Mouse (Mus musculus): ENCODE data around the gene Haus5.

Haus5 gene

GRCm38 (mm10) chr7:30664529-30665200 is at the start of gene Haus5:
TSS of gene Haus5 (minus strand) at chr7:30664994.
- DNase-seq (ENCODE audit: extremely low read depth, low read depth, low spot score) = no peak

DNA sequence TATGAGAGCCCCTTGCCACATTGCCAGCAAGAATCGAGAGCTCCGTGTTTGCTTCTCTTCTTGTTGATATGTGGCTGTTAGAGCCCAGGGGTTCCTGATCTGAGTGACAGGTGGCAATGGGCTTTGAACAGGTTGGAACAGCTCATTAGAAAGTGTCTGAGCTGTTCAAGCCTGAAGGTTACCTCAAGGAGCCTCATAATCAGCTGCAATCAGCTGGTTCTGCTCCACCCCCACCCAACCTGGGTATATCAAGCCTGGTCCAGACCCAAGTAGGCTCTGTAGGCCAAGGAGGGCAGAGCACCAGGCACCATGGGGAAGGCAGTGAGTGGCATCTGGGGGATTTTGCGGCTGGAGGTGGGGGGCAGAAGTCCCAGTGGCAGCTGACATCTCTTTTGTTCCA is 47.1 kb upstream of the Haus5 start, which contains the start of gene Atp4a:
TSS of gene Atp4a (plus strand) at position 268 of the 400 bp plus-strand sequence.
- DNase-seq (ENCODE audit: extremely low read depth, low read depth, low spot score) = no peak

GRCm38 (mm10) chr7:30707441-30707840 is 42.6 kb upstream of the Haus5 start:
- DNase-seq (ENCODE audit: extremely low read depth, low read depth, low spot score) = no peak

GRCm38 (mm10) chr7:30706214-30706882 is 41.6 kb upstream of the Haus5 start:
- DNase-seq (ENCODE audit: extremely low read depth, low read depth, low spot score) = no peak

GRCm38 (mm10) chr7:30698589-30698988 is 33.8 kb upstream of the Haus5 start, which contains the start of gene 2200002J24Rik:
TSS of gene 2200002J24Rik (plus strand) at chr7:30698926.
- DNase-seq (ENCODE audit: extremely low read depth, low read depth, low spot score) = no peak

- no peak for DNase-seq (ENCODE audit: extremely low read depth, low read depth, low spot score)
These were observed 33.3 kb upstream of the Haus5 start for GRCm38 (mm10) chr7:30698101-30698500.

DNA sequence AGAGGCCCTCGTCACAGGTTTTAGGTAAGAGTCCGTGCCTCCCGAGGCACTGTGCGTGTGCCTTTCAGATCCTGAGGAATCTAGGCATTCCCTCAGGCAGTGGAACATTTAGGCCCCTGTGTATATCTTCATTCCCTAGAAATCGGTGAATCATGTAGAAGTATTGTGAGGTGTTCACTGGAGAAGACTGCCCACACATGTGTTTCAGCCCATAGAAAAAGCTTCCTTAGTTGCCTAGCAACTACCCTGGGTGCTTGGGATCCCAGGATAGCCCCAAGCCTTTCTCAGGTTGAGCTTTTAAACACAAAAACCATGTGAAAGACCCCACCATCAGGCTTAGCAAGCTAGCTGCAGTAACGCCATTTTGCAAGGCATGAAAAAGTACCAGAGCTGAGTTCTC is 23.5 kb upstream of the Haus5 start:
- no peak for DNase-seq (ENCODE audit: extremely low read depth, low read depth, low spot score)

DNA sequence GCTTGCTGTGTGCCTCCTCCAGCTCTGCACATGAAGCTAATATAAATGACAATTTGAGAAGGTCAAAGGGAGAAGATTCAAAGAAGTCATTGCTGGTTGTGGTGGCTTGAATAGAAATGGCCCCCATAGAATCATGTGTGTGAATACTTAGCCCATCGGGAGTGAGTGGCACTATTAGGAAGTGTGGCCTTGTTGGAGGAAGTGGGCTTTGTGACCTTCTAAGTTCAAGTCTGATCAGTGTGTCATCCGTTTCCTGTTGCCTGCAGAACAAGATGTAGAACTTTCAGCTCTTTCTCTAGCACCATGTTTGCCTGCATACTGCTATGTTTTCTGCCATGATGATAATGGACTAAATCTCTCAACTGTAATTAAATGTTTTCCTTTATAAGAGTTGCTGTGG is 18.6 kb upstream of the Haus5 start:
- no peak for DNase-seq (ENCODE audit: extremely low read depth, low read depth, low spot score)

DNA sequence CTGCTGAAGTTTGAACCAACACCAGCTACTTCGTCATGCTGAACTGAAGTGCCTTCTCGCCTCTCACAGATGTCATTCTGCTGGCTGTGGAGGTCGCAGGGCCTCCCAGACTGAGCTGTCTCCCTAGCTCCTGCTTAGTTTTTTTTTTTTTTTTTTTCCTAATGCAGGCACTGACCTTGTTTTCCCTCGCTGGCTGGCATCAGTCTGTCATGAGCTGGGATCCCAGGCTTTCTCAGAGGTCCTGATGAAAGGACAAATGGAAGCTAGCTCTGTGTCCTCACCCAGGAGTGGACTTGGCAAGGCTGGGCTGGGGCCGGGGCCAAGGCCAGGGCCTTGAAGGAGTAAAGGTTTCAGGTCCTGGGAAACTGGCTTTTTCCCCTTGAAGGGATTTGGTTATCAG is 17.1 kb upstream of the Haus5 start:
- no peak for DNase-seq (ENCODE audit: extremely low read depth, low read depth, low spot score)

DNA sequence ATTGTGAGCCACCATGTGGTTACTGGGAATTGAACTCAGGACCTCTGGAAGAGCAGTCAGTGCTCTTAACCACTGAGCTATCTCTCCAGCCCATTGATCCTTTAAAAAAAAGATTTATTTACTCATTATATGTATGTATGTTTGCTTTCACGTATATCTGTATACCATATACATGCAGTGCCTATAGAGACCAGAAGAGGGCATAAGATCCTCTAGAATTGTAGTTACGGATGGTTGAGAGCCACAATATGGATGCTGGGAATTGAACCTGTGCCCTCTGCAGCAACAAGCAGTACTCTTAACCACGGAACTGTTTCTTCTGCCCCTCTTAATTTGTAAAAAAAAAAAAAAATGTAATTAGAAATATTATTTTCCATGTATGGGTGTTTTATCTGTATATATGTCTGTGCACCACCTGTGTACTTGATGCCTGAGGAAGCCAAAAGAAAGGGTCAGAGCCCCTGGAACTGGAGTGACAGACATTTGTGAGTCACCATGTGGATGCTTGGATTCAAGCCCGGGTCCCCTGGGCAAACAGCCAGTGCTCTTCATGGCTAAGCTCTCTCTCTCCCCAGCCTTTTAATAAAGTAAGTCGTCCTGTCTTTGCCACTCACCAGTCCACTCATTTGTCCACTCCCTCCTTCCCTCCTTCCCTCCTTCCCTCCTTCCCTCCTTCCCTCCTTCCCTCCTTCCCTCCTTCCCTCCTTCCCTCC is 13.6 kb upstream of the Haus5 start:
- no peak for DNase-seq (ENCODE audit: extremely low read depth, low read depth, low spot score)

- DNase-seq (ENCODE audit: extremely low read depth, low read depth, low spot score) = no peak
These were observed 6.7 kb upstream of the Haus5 start, which contains the start of gene Pmis2 for GRCm38 (mm10) chr7:30671480-30671879. TSS of gene Pmis2 (minus strand) at chr7:30671605.

DNA sequence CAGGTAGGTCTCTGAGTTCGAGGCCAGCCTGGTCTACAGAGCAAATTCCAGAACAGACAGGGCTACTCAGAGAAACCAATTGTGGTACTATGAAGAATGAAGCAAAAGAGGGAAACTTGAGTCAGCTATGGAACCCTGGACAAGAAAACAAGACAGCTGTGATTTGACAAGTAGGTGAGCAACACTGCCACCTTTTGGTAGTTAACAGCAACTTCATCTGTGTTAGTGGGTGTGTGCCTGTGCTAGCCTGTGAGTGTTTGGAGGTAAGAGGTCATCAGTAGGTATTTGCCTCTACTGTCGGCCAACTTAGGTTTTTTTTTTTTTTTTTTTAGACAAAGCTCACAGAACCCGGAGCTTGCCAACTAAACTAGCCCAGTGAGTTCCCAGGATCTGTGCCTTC is 4.4 kb upstream of the Haus5 start:
- DNase-seq (ENCODE audit: extremely low read depth, low read depth, low spot score) = no peak

- DNase-seq (ENCODE audit: extremely low read depth, low read depth, low spot score) = no peak
These were observed 527 bp upstream of the Haus5 start for GRCm38 (mm10) chr7:30665321-30665720.

GRCm38 (mm10) chr7:30649591-30650540 is 14.9 kb downstream of the Haus5 start, which contains the start of gene Rbm42:
TSS of gene Rbm42 (minus strand) at chr7:30650317.
- peak; percentile 91 for DNase-seq (ENCODE audit: extremely low read depth, low read depth, low spot score)

DNA sequence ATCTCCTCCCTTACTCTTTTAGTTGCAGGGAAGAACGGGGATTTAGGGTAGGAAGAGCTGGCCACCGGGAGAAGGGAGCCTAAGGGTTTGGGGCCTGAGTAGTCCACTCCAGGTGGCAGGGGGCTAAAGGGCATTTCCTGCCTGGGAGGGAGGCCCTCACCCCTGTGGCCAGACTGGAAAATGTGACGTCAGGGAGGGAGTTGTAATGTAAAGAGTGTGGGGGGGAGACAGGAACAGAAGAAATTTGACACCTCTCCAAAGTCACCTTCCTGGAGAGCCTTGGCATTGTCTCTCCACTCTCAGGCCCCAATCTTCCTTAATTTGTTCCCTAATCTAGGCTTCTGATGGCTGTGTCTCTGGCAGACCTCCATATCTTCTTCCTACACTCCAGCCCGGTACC is 25.7 kb downstream of the Haus5 start:
- no peak for DNase-seq (ENCODE audit: extremely low read depth, low read depth, low spot score)

- no peak for DNase-seq (ENCODE audit: extremely low read depth, low read depth, low spot score)
These were observed 28.4 kb downstream of the Haus5 start for GRCm38 (mm10) chr7:30636395-30636794.

GRCm38 (mm10) chr7:30635752-30636151 is 29.0 kb downstream of the Haus5 start, which contains the start of gene Etv2:
TSS of gene Etv2 (minus strand) at chr7:30635852.
- no peak for DNase-seq (ENCODE audit: extremely low read depth, low read depth, low spot score)

GRCm38 (mm10) chr7:30634621-30635020 is 30.2 kb downstream of the Haus5 start:
- DNase-seq (ENCODE audit: extremely low read depth, low read depth, low spot score) = no peak

DNA sequence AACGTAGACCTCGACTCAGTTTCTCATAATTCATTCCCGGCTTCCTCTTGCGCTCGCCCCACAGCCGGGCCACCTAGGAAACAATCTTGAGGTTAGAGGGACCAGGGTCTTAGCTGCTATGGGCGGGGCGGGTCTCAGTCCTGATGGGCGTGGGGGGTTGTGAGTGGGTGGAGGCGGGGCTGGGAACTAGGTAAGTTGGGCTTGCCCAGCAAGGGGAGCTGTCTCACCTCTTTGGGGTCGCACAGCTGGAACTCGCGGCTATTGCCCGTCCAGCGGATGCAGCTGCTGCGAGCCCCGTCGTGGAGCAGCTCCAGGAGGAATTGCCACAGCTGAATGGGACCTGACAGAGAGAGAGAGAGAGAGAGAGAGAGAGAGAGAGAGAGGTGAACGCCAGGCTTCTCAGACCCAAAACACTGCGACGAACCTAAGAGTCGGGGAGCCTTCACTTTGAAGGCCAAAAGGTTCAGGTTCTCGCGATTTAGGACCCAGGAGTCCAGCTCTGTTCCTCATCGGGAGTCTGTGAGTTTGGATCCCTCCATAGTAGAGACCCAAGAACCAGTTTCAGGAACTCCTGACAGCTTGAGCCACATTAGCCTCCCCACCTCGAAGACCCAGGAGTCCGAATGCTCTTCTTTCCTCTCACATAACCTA is 30.9 kb downstream of the Haus5 start:
- DNase-seq (ENCODE audit: extremely low read depth, low read depth, low spot score) = no peak

GRCm38 (mm10) chr7:30629013-30629412 is 35.8 kb downstream of the Haus5 start:
- DNase-seq (ENCODE audit: extremely low read depth, low read depth, low spot score) = no peak
